Comparison of ENCODE assay signal across 12 mouse cellular contexts in genomic region chr8:78813021-78813420, GRCm38 (mm10). TPM values are rescaled to one million over a fixed set of nuclear protein-coding genes. Genes with fewer than 3 reads are reported as not detected.
DNase-seq lines count a peak whose midpoint lies in the region; ATAC-seq and TF ChIP-seq lines count a peak whose summit lies in the region.
"Had no signal": no experiment of that assay in that cellular context is flagged by ENCODE, and none has a peak within 500 bp of the region (broad histone marks: within the 10 kb centered on the region; RNA-seq: fewer than 3 reads in every experiment).

No protein-coding gene starts in this region.

- no peak for TF ChIP-seq CTCF in cerebellum, adult 2 months (IDR thresholded peaks at IDR 0.05; ENCODE audit: borderline replicate concordance, insufficient read depth, low read depth, low read length)

- intact Hi-C loops in left cerebral cortex, postnatal 4 days (cut with DNase I), result no loop called here

- ATAC-seq in kidney, embryonic 16.5 days (ENCODE audit: low FRiP score, low TSS enrichment), result peak; percentile 84
- peak; percentile 89 for ATAC-seq in stomach, embryonic 15.5 days (ENCODE audit: insufficient read depth, low FRiP score, low read depth)
- no peak for ATAC-seq in granulocyte monocyte progenitor cell, adult 5-6 weeks (replicated peaks; ENCODE audit: poor library complexity, severe bottlenecking)

- no peaks in the 10 kb centered on the region for H3K9me3 ChIP-seq in kidney, embryonic 16.5 days (ENCODE audit: low read length)
- no peaks in the 10 kb centered on the region for H3K9me3 ChIP-seq in stomach, embryonic 15.5 days
- H3K9me3 ChIP-seq: heart, embryonic 12.5 days; megakaryocyte, embryonic 14.5 days had no signal

- H3K27me3 ChIP-seq in kidney, embryonic 16.5 days (ENCODE audit: insufficient read depth, low read length), result no peaks in the 10 kb centered on the region
- no peaks in the 10 kb centered on the region for H3K27me3 ChIP-seq in stomach, embryonic 15.5 days (replicated peaks)
- no peaks in the 10 kb centered on the region for H3K27me3 ChIP-seq in cerebellum, adult 2 months (ENCODE audit: control insufficient read depth, insufficient read depth, low read length)
- H3K27me3 ChIP-seq: heart, embryonic 12.5 days; megakaryocyte, embryonic 14.5 days had no signal

- 60% methylated on average over 9 of the region's 9 CpGs for WGBS in kidney, embryonic 16.5 days
- WGBS in stomach, embryonic 15.5 days, result 56% methylated on average over 9 of the region's 9 CpGs
- 85% methylated on average over 9 of the region's 9 CpGs for WGBS in cerebellum, adult 2 months

- peak; percentile 39 for DNase-seq in kidney, adult 18-20 months
- DNase-seq in kidney, postnatal 10 days, result no peak
- peak; percentile 26 for DNase-seq in gastrocnemius, postnatal 10 days
- DNase-seq in left cerebral cortex, postnatal 4 days, result no peak
- no peak for DNase-seq in cerebellum, adult 2 months
- DNase-seq: cerebellum, adult 11 months; lung, embryonic 14.5 days had no signal

- 0 out of 2 replicates have a peak overlapping the region, but pooled peaks have one; percentile 13 for H3K4me2 ChIP-seq in kidney, embryonic 16.5 days (replicated peaks; ENCODE audit: low read depth, low read length)
- no peak overlapping the region for H3K4me2 ChIP-seq in stomach, embryonic 15.5 days
- H3K4me2 ChIP-seq: heart, embryonic 12.5 days; lung, embryonic 14.5 days had no signal

- no peak overlapping the region for H3K4me3 ChIP-seq in kidney, embryonic 16.5 days (ENCODE audit: low read length)
- no peak overlapping the region for H3K4me3 ChIP-seq in stomach, embryonic 15.5 days (replicated peaks)
- H3K4me3 ChIP-seq in cerebellum, adult 2 months (replicated peaks; ENCODE audit: insufficient read depth, low read depth, low read length), result no peak overlapping the region
- H3K4me3 ChIP-seq: heart, embryonic 12.5 days; megakaryocyte, embryonic 14.5 days had no signal

- H3K9ac ChIP-seq in kidney, embryonic 16.5 days (replicated peaks; ENCODE audit: low read length), result no peak overlapping the region
- H3K9ac ChIP-seq in stomach, embryonic 15.5 days, result no peak overlapping the region
- H3K9ac ChIP-seq: heart, embryonic 12.5 days; lung, embryonic 14.5 days had no signal

- peaks cover 6% of the 10 kb centered on the region; the same call in 1 of the 2 replicates for H3K4me1 ChIP-seq in kidney, embryonic 16.5 days (ENCODE audit: insufficient read depth, low read length)
- 0 out of 2 replicates have a peak, but pooled peaks cover 7% of the 10 kb centered on the region for H3K4me1 ChIP-seq in stomach, embryonic 15.5 days
- peaks cover 9% of the 10 kb centered on the region for H3K4me1 ChIP-seq in cerebellum, adult 2 months (ENCODE audit: control insufficient read depth, insufficient read depth, low read length)
- H3K4me1 ChIP-seq: heart, embryonic 12.5 days had no signal

- H3K27ac ChIP-seq in kidney, embryonic 16.5 days (ENCODE audit: low read length), result peak overlapping the region; percentile 51
- H3K27ac ChIP-seq in stomach, embryonic 15.5 days, result peak overlapping the region; percentile 48; the same call in 1 of the 2 replicates
- H3K27ac ChIP-seq in cerebellum, adult 2 months (ENCODE audit: insufficient read depth, low read length), result no peak overlapping the region

- no peak for TF ChIP-seq POLR2A in cerebellum, adult 2 months (IDR thresholded peaks at IDR 0.05; ENCODE audit: borderline replicate concordance, insufficient read depth, low read length)

- H3K36me3 ChIP-seq in kidney, embryonic 16.5 days (ENCODE audit: insufficient read depth, low read length), result peaks cover 37% of the 10 kb centered on the region
- peaks cover 22% of the 10 kb centered on the region for H3K36me3 ChIP-seq in stomach, embryonic 15.5 days

RNA-seq across cellular contexts. Expression of gene Lsm6, which starts 7.9 kb away (rescaled TPM):
- 100 to 1,000 TPM; 126 TPM for total RNA-seq in gastrocnemius, postnatal 10 days (2021)
- 182 and 200 TPM in 2 replicates for polyA plus RNA-seq in kidney, embryonic 16.5 days (2015; fragmentation: Nextera tagmentation; extraction: Ambion mirVana)
- polyA plus RNA-seq in stomach, embryonic 15.5 days (2015; fragmentation: Nextera tagmentation; extraction: Ambion mirVana), result 210 and 212 TPM in 2 replicates
- 10 to 100 TPM; 68.3 to 77.1 TPM for total RNA-seq in left cerebral cortex, postnatal 4 days (2021)
- 208 and 254 TPM in 2 replicates for total RNA-seq in granulocyte monocyte progenitor cell, adult 5-6 weeks (2014; fragmentation: Nextera tagmentation)
- total RNA-seq in granulocyte monocyte progenitor cell, adult 5-6 weeks (2017), result 228 and 316 TPM in 2 replicates
- 102 and 120 TPM in 2 replicates for polyA plus RNA-seq in cerebellum, adult 2 months (2012; rRNA removed)

Comparison
In these comparisons a context has a peak if more than half of its experiments do, and no peak if none do; other contexts are left out.
1. DNase-seq: peak in kidney, adult 18-20 months (single experiment) and gastrocnemius, postnatal 10 days (single experiment); none in kidney, postnatal 10 days (single experiment), left cerebral cortex, postnatal 4 days (single experiment) and cerebellum, adult 2 months (0 of 2).